Mouse (Mus musculus): ENCODE measurements around the gene Tcaf2.

- TF ChIP-seq CTCF (IDR thresholded peaks at IDR 0.05; ENCODE audit: low read depth) = no peak
- no peak for TF ChIP-seq EP300 (optimal IDR thresholded peaks at IDR 0.05)
Observed at GRCm38 (mm10) chr6:42577433-42577832, 67.6 kb downstream of the Tcaf2 start.

Data from stomach, postnatal 0 days (tissue).